Mouse (Mus musculus) megakaryocyte-erythroid progenitor cell, adult 5-6 weeks (primary cell): Measurements from ENCODE around the gene Cdc42ep5. TPM values are rescaled to one million over a fixed set of nuclear protein-coding genes. Genes with fewer than 3 reads are reported as not detected.

ENCODE experiments used
- ATAC-seq: replicated peaks from 2 replicates; pipeline ENCODE4 v1.8.0; 2016; ENCODE audit warnings: mild to moderate bottlenecking, inconsistent platforms; ENCODE audit not compliant: severe bottlenecking, poor library complexity, low FRiP score, low TSS enrichment
- total RNA-seq, 2 experiments: library from RNA; stranded (forward) in 1 of 2; stranded (reverse) in 1 of 2; fragments of 200-1000, 215-1000 nt in 1 of 2; fragments of >200 nt in 1 of 2; fragmentation: Nextera tagmentation in 1 of 2; gene quantifications; 2 replicates each; pipeline ENCODE4 v1.2.3; 2014 to 2017

Cdc42ep5 gene
- total RNA-seq, 2 experiments from 2014 or later: not detected

DNA sequence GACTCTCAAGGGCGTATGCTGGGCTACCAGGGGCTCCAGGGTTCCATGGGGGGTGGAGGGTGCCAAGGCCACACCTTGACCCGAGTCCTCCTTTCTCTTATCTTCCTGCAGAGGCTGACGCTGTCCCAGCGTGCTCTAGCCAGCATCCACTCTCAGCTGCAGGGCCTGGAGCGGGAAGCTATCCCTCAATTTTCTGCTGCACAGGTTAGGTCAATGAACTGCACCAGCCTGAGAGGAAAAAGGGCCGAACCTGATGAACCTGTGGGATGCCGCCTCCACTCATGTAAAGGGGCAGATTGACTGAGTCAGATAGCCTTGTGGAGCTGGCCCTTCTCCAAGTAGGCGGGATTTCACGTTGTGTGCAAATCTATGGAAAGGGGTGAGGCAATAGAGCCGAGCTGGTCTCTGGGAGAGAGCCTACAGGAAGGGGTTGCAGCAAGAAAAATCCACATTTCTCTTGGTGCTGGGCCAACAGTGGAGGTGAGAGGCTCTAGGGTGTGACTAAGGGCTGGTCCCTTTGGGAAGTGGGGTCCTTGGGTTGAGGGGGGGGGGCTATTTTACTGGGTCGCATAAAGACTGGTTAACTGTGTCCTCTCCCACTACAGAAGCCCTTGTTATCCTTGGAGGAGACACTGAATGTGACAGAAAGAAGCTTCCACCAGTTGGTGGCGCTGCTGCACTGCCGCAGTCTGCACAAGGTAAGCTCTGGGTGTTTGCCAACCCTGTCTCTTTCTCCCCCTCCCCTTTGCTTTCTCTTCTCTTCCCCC is 33.8 kb downstream of the Cdc42ep5 start:
- ATAC-seq: peak; percentile 65

GRCm38 (mm10) chr7:4128860-4129259 is 35.8 kb downstream of the Cdc42ep5 start:
- no peak for ATAC-seq

- ATAC-seq: no peak
These were observed 36.8 kb downstream of the Cdc42ep5 start for GRCm38 (mm10) chr7:4127894-4128293.

- no peak for ATAC-seq
These were observed 37.5 kb downstream of the Cdc42ep5 start for GRCm38 (mm10) chr7:4126992-4127785.

DNA sequence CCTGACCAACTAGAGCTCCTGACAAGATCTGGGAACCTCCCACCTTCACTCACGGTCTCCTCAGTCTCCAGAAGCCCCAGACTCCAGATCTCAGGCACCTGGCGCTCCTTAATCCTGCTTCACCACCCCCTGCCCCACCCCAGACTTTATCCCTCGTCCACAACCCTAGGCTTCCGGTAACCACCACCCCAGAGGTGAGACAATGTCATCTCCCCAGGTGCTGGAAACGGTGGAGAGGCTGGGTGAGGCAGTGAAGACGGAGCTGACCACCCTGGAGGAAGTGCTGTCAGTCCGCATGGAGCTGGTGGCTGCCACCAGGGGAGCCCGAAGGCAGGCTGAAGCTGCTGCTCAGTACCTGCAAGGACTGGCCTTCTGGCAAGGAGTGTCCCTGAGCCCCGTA is 39.4 kb downstream of the Cdc42ep5 start:
- ATAC-seq: no peak

GRCm38 (mm10) chr7:4124856-4125255 is 39.8 kb downstream of the Cdc42ep5 start:
- ATAC-seq: no peak

- peak; percentile 77 for ATAC-seq
These were observed 40.3 kb downstream of the Cdc42ep5 start for GRCm38 (mm10) chr7:4124315-4124759.

GRCm38 (mm10) chr7:4123732-4124131 is 40.9 kb downstream of the Cdc42ep5 start:
- ATAC-seq: no peak

- ATAC-seq: no peak
These were observed 41.9 kb downstream of the Cdc42ep5 start for GRCm38 (mm10) chr7:4122783-4123182.

- ATAC-seq: no peak
These were observed 42.4 kb downstream of the Cdc42ep5 start for GRCm38 (mm10) chr7:4122076-4122768.

- ATAC-seq: no peak
These were observed 44.4 kb downstream of the Cdc42ep5 start for GRCm38 (mm10) chr7:4119976-4120921.

DNA sequence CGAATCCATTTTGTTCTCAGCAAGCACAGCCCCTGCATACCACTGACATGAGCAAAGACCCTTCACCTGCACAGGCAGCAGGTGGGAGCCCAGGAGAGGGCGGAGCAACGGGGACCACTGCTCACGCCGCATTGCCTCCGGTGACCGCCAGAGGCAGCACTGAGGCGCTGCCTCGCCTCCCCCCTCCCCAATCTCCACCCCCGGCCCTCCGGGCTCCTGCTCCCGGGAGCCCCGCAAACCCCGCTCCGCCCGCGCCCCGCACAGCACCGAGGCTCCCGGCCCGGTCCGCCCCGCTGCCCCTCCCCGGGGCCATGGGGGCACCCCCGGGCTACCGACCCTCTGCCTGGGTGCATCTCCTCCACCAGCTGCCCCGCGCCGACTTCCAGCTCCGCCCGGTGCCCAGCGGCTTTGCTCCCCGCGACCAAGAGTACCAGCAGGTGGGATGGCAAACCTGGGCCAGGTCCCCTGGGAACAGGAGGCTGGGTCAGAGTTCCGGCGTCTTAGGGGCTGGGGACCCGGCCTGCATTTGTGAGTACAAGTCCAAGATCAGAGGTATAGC is 45.2 kb downstream of the Cdc42ep5 start, which contains the start of gene Ttyh1:
TSS of gene Ttyh1 (plus strand) at position 65 of the 559 bp plus-strand sequence.
- ATAC-seq: 0 out of 2 replicates have a peak, but pooled peaks have one; percentile 23

DNA sequence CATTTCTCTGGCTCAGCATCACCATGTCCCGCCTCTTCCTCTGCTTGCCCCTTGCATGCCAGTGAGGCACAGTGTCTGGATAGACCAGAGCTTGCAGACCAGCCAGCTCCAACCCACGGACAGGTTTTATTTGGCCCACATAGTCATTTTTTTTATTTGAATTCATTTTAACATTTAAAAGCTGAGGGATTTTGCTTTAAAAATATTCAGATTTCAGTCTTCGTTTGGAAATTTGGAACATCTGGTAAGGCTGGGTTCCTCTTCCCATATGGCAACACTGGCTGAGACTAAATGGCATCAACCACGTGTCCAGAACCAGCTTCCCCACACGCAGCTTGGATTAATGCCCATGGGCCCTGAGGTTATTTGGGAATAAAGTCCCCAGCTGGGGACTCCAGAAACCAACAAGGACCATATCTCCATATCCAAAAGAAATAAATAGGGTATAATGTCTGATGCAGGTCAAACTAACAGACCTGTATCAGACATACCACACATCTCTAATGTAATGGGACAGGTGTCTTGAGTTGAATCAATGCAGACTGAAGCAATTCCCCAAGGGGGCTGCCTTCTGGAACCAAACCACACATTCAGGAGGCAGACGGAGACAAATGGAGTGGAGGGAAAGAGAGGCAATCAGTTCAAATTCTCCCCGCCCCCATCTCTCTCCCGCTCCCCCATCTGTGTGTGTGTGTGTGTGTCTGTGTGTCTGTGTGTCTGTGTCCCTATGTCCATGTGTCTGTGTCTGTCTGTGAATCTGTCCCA is 47.4 kb downstream of the Cdc42ep5 start:
- no peak for ATAC-seq

GRCm38 (mm10) chr7:4111766-4112165 is 52.9 kb downstream of the Cdc42ep5 start:
- ATAC-seq: no peak

DNA sequence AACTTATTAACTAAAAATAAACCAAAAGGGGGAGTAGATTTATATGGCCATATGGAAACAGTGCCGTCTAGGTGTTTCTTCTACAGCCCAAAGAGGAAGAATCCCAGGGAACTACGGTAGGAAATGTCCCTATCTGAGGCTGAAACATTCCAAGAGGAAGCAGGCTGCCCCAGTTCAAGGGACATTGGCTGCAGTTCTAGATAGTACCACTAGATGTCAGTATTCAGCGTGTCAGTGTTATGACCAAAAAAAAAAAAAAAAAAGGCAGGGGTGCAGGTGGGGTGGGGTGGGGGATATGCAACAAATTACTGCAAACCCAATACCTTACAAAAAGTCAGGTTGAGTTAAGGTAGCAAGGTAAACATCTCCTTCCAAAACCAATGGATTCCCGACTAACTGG is 61.2 kb downstream of the Cdc42ep5 start:
- peak; percentile 50; the same call in 1 of the 2 replicates for ATAC-seq
